Mouse (Mus musculus): Measurements from ENCODE around the gene Gm20388.

DNA sequence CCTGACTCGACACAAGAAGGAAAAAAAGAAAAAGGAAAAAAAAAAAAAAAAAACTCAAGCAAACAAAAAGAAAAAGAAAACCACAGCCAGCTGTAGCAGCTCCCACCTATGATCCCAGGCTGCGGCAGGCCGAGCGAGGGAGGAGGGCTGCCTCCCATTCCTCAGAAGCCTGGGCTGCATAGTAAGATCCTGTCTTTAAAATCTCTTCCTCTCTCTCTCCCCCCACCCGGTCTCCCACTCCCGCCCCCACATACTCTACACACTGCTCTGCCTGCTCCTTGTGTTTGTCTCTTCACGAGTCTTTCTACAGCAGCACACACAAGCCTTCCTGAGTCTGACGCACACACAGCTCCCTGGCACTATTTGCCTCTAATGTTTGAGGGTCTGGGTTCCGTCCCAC lies 3211.4 kb downstream of the Gm20388 start:
- TF ChIP-seq CTCF (IDR thresholded peaks at IDR 0.05; ENCODE audit: low read depth, low read length): no peak
- no peak for TF ChIP-seq GATA1 (IDR thresholded peaks at IDR 0.05; ENCODE audit: borderline replicate concordance, low read length)
- no peak for TF ChIP-seq POLR2AphosphoS5 (IDR thresholded peaks at IDR 0.05; ENCODE audit: insufficient replicate concordance, low read depth, low read length)
- no peak for TF ChIP-seq TAL1 (conservative IDR thresholded peaks at IDR 0.05; ENCODE audit: low read depth, low read length)

Measured in G1E (cell line).